Mouse (Mus musculus) midbrain, embryonic 11.5 days (tissue): ENCODE measurements at regions not wholly inside any gene's neighbourhood (a gene's known extent, or its start where the extent isn't known, plus 50 kb on each side); places are given as distances from the start of the nearest gene placed in this dataset.
"Not testable (repeated sequence)": the region's sequence is repeated elsewhere in the genome, so short reads cannot be mapped to it uniquely, and the experiment has no call there.

Source experiments
- ATAC-seq: fragments of 200-750 bp; cut with Nextera tagmentation; 2 replicates; pipeline ENCODE4 v1.8.0; 2017; ENCODE audit warnings: moderate TSS enrichment, moderate library complexity; ENCODE audit not compliant: low FRiP score
- DNase-seq: peaks from one replicate; pipeline ENCODE4 v3.0.0; 2015; ENCODE audit warnings: low spot score; ENCODE audit errors: missing footprints
- H3K27ac ChIP-seq: fragments of 300-500 bp; sonication (generic); 2 replicates; pipeline ENCODE4 v1.5.1; 2014; ENCODE audit warnings: low read depth, low read length
- H3K27me3 ChIP-seq: fragments of 300-500 bp; sonication (generic); 2 replicates; pipeline ENCODE4 v1.6.1; 2014; ENCODE audit warnings: mild to moderate bottlenecking, low read length, moderate library complexity, mixed read lengths; ENCODE audit not compliant: control insufficient read depth, insufficient read depth
- H3K36me3 ChIP-seq: fragments of 300-500 bp; sonication (generic); 2 replicates; pipeline ENCODE4 v1.6.1; 2014; ENCODE audit warnings: mild to moderate bottlenecking, low read length, moderate library complexity, mixed read lengths; ENCODE audit not compliant: control insufficient read depth, insufficient read depth
- H3K4me1 ChIP-seq: fragments of 300-500 bp; sonication (generic); 2 replicates; pipeline ENCODE4 v1.6.1; 2014; ENCODE audit warnings: low read length; ENCODE audit not compliant: control insufficient read depth, insufficient read depth
- H3K4me2 ChIP-seq: fragments of 300-500 bp; sonication (generic); 2 replicates; pipeline ENCODE4 v1.6.1; 2014; ENCODE audit warnings: mild to moderate bottlenecking, moderate library complexity
- H3K4me3 ChIP-seq: fragments of 300-500 bp; sonication (generic); 2 replicates; pipeline ENCODE4 v1.5.1; 2014; ENCODE audit warnings: low read depth, low read length
- H3K9ac ChIP-seq: fragments of 300-500 bp; sonication (generic); 2 replicates; pipeline ENCODE4 v1.6.1; 2014; ENCODE audit warnings: low read length
- H3K9me3 ChIP-seq: fragments of 300-500 bp; sonication (generic); 2 replicates; pipeline ENCODE4 v1.6.1; 2016; ENCODE audit warnings: low read length; ENCODE audit not compliant: control insufficient read depth
- WGBS: fragments of 180-500 bp; shearing (Covaris S2); extraction: QIAGEN DNeasy Blood & Tissue Kit; methylation state at CpG from one replicate; pipeline ENCODE4 v1.1.7; 2014; 5-methylcytosine and 5-hydroxymethylcytosine counted together

DNA sequence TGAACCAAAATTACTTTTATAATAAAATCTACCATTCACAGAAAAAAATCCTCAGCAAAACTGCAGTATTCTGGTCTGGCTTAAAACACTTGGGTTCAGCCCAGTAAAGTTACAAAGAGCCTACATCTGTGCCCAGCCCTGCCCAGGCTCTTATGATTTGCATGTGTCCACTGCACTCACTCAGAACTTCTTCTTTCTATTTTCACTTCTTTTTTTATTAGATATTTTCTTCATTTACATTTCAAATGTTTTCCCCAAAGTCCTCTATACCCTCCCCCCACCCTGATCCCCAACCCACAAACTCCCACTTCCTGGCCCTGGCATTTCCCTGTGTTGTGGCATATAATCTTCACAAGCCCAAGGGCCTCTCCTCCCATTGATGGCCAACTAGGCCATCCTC is 1442.4 kb upstream of the Tacstd2 start:
- Histone ChIP-seq H3K27ac (no peak overlapping the region), H3K27me3 (no peaks in the 10 kb centered on the region), H3K4me3 (no peak overlapping the region), H3K9ac (no peak overlapping the region), H3K4me1 (no peaks in the 10 kb centered on the region), H3K9me3 (no peaks in the 10 kb centered on the region), H3K36me3 (no peaks in the 10 kb centered on the region), H3K4me2 (no peak overlapping the region)
- ATAC-seq, result no peak
- DNase-seq, result no peak

DNA sequence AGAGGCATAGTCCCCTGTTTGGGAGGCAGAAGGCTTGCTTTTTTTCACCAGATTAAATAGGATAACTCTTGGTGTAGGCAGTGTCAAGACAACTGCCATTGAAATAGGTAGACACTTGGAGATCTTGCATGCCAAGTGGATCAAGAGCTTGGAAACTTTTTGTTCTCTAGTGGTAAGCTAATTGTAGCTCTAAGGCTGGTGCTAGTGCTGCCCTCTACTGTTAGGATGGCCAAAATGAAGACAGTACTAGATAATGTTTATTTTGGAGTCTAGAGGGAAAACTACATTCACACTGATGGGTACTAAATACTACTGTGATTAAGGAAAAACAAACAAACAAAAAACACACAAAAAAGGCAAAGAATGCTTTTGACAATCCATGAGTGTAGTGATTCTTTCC is 1428.4 kb upstream of the Tacstd2 start:
- no peaks in the 10 kb centered on the region for H3K36me3 ChIP-seq
- no peak overlapping the region for H3K9ac ChIP-seq
- H3K4me3 ChIP-seq, result no peak overlapping the region
- H3K4me2 ChIP-seq, result no peak overlapping the region
- no peak overlapping the region for H3K27ac ChIP-seq
- no peaks in the 10 kb centered on the region for H3K4me1 ChIP-seq
- H3K27me3 ChIP-seq, result no peaks in the 10 kb centered on the region
- H3K9me3 ChIP-seq, result no peaks in the 10 kb centered on the region
- DNase-seq (no peak), ATAC-seq (no peak)

DNA sequence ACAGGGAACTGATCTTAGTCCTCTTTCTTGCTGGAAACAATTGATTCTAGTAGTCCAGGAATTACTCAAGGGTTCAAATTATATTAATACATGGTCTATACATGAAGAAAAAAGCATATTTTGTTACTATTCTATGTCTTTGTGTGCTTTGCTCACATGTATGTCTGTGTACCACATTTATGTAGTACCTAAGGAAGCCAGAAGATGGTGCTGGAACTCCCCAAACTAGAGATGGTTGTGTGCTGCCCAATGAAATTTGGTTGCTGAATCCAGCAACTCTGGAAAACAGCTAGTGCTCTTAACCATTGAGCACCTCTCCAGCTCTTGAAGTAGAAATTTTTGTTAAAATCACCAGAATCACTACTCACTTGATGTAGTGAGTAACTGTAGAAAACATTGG is 1402.5 kb upstream of the Tacstd2 start:
- not testable (repeated sequence) for H3K36me3 ChIP-seq, H3K4me3 ChIP-seq, H3K9ac ChIP-seq, H3K4me2 ChIP-seq, H3K27ac ChIP-seq, H3K4me1 ChIP-seq, H3K27me3 ChIP-seq, H3K9me3 ChIP-seq
- peak; percentile 83 for DNase-seq
- ATAC-seq, result peak; percentile 67; the same call in 1 of the 2 replicates

GRCm38 (mm10) chr6:68931860-68932259 is 1396.3 kb upstream of the Tacstd2 start:
- not testable (repeated sequence) for H3K27ac ChIP-seq, H3K4me1 ChIP-seq, H3K9ac ChIP-seq, H3K27me3 ChIP-seq, H3K4me3 ChIP-seq, H3K4me2 ChIP-seq, H3K36me3 ChIP-seq, DNase-seq, ATAC-seq, H3K9me3 ChIP-seq

DNA sequence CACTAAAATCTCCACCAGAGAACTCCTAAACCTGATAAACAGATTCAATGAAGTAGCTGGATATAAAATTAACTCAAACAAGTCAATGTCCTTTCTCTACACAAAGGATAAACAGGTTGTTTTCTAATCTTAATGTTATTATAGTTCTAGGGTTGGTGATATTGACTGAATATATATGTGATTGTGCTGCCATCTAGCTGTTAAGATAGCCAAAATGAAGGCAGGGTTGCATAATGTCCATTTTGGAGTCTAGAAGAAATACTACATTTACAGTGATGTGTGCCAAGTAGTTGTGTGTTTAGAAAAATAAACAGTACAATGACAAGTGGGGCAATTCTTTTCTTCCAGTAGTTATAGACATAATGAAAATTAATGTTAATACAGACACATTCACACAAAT is 1379.9 kb upstream of the Tacstd2 start:
- no peak overlapping the region for H3K4me3 ChIP-seq
- H3K36me3 ChIP-seq, result no peaks in the 10 kb centered on the region
- H3K27ac ChIP-seq, result no peak overlapping the region
- DNase-seq (no peak), ATAC-seq (no peak)
- H3K9ac ChIP-seq, result no peak overlapping the region
- no peak overlapping the region for H3K4me2 ChIP-seq
- no peaks in the 10 kb centered on the region for H3K9me3 ChIP-seq
- H3K4me1 ChIP-seq, result no peaks in the 10 kb centered on the region
- no peaks in the 10 kb centered on the region for H3K27me3 ChIP-seq

- WGBS, result 82% methylated on average over 1 of the region's 1 CpGs
- ATAC-seq (no peak), DNase-seq (no peak)
- no peaks in the 10 kb centered on the region for H3K36me3 ChIP-seq
- no peaks in the 10 kb centered on the region for H3K9me3 ChIP-seq
- H3K4me2 ChIP-seq, result no peak overlapping the region
- no peaks in the 10 kb centered on the region for H3K27me3 ChIP-seq
- H3K4me1 ChIP-seq, result no peaks in the 10 kb centered on the region
- H3K27ac ChIP-seq, result no peak overlapping the region
- H3K9ac ChIP-seq, result no peak overlapping the region
- H3K4me3 ChIP-seq, result no peak overlapping the region
These were observed 1348.5 kb upstream of the Tacstd2 start for GRCm38 (mm10) chr6:68884130-68884529.

- not testable (repeated sequence) for H3K4me3 ChIP-seq, H3K9ac ChIP-seq, H3K27me3 ChIP-seq, H3K4me2 ChIP-seq, H3K27ac ChIP-seq, H3K36me3 ChIP-seq, DNase-seq, H3K4me1 ChIP-seq, ATAC-seq, H3K9me3 ChIP-seq
These were observed 1317.2 kb upstream of the Tacstd2 start for GRCm38 (mm10) chr6:68852761-68853160.

DNA sequence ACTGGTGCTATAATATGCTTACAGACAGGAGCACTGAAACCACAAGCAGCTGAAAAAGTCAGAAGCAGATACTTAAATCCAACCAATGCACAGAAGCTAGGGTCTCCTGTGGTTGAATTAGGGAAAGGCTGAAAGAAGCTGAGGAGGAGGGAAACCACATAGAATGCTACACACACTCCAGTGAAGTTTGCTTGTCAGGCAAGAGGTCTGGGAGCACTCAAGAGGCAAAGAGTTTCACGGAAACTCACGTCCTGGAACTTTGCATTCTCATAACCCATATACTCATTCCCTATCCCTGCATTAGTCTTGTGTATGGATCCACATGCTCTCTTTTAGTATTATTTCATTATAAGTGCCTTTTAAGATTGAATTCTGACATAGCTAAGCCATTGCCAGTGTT is 1316.7 kb upstream of the Tacstd2 start:
- 93% methylated on average over 2 of the region's 2 CpGs for WGBS
- DNase-seq (no peak), ATAC-seq (no peak)
- H3K9ac ChIP-seq, result no peak overlapping the region
- H3K9me3 ChIP-seq, result no peaks in the 10 kb centered on the region
- H3K4me3 ChIP-seq, result no peak overlapping the region
- H3K36me3 ChIP-seq, result no peaks in the 10 kb centered on the region
- H3K27me3 ChIP-seq, result no peaks in the 10 kb centered on the region
- H3K4me1 ChIP-seq, result no peaks in the 10 kb centered on the region
- H3K4me2 ChIP-seq, result no peak overlapping the region
- H3K27ac ChIP-seq, result no peak overlapping the region

- Histone ChIP-seq H3K9me3 (no peaks in the 10 kb centered on the region), H3K9ac (no peak overlapping the region), H3K4me2 (no peak overlapping the region), H3K4me3 (no peak overlapping the region), H3K27me3 (no peaks in the 10 kb centered on the region), H3K4me1 (no peaks in the 10 kb centered on the region), H3K27ac (no peak overlapping the region), H3K36me3 (no peaks in the 10 kb centered on the region)
- 66% methylated on average over 1 of the region's 1 CpGs for WGBS
- DNase-seq (no peak), ATAC-seq (no peak)
These were observed 1299.6 kb upstream of the Tacstd2 start for GRCm38 (mm10) chr6:68835186-68835585.

DNA sequence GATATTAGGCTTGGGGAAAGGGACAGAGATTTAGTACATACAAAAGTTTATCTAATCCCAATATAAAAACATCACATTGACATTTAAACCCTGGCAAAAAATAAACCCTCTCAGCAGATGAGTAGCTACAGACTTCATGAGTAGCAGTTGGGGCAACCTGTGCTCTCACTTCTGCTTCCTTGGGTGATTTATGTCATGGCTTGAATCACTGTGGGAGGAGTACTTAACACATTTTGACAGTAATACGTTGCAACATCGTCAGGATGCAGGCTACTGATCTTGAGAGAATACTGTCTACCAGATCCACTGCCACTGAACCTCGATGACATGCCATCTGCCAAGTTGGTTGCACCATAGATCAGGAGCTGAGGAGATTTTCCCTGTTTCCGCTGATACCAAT is 1299.0 kb upstream of the Tacstd2 start:
- H3K36me3 ChIP-seq, result no peaks in the 10 kb centered on the region
- no peak overlapping the region for H3K27ac ChIP-seq
- no peaks in the 10 kb centered on the region for H3K9me3 ChIP-seq
- H3K27me3 ChIP-seq, result no peaks in the 10 kb centered on the region
- 79% methylated on average over 4 of the region's 4 CpGs for whole genome bisulfite sequencing
- no peak for ATAC-seq
- H3K4me3 ChIP-seq, result no peak overlapping the region
- no peak overlapping the region for H3K9ac ChIP-seq
- H3K4me1 ChIP-seq, result no peaks in the 10 kb centered on the region
- no peak for DNase-seq
- no peak overlapping the region for H3K4me2 ChIP-seq
